Mouse (Mus musculus): ENCODE results near the gene Adamts18. TPM values are rescaled to one million over a fixed set of nuclear protein-coding genes. Genes with fewer than 3 reads are reported as not detected.
A peak's percentile ranks its signal among the peaks of the same experiment; 100 is the strongest.

The Adamts18 gene
- polyA plus RNA-seq, 1 experiment from 2014 or later = 0.68 TPM

GRCm38 (mm10) chr8:113665951-113666350, 182.6 kb downstream of the Adamts18 start:
- Histone ChIP-seq H3K4me2 (no peak overlapping the region), H3K27me3 (ENCODE audit: control insufficient read depth, insufficient read depth, low read length) (no peaks in the 10 kb centered on the region), H3K4me1 (ENCODE audit: control insufficient read depth, insufficient read depth, low read length) (no peaks in the 10 kb centered on the region), H3K9me3 (ENCODE audit: control insufficient read depth, low read length) (no peaks in the 10 kb centered on the region), H3K36me3 (ENCODE audit: control insufficient read depth, insufficient read depth, low read length) (no peaks in the 10 kb centered on the region), H3K4me3 (ENCODE audit: low read depth, low read length) (no peak overlapping the region), H3K27ac (ENCODE audit: low read depth, low read length) (no peak overlapping the region), H3K9ac (ENCODE audit: low read length) (no peak overlapping the region)
- DNase-seq (ENCODE audit: low spot score, missing footprints) (no peak), ATAC-seq (ENCODE audit: low FRiP score) (no peak)
- 80% methylated on average over 8 of the region's 8 CpGs for WGBS

- Histone ChIP-seq H3K4me1 (ENCODE audit: control insufficient read depth, insufficient read depth, low read length) (no peaks in the 10 kb centered on the region), H3K27ac (ENCODE audit: low read depth, low read length) (no peak overlapping the region), H3K4me3 (ENCODE audit: low read depth, low read length) (no peak overlapping the region), H3K9me3 (ENCODE audit: control insufficient read depth, low read length) (no peaks in the 10 kb centered on the region), H3K9ac (ENCODE audit: low read length) (no peak overlapping the region), H3K4me2 (no peak overlapping the region), H3K36me3 (ENCODE audit: control insufficient read depth, insufficient read depth, low read length) (no peaks in the 10 kb centered on the region), H3K27me3 (ENCODE audit: control insufficient read depth, insufficient read depth, low read length) (no peaks in the 10 kb centered on the region)
- WGBS = 54% methylated on average over 4 of the region's 4 CpGs
- ATAC-seq (ENCODE audit: low FRiP score) (peak; percentile 64), DNase-seq (ENCODE audit: low spot score, missing footprints) (no peak)
Observed at GRCm38 (mm10) chr8:113665036-113665435, 183.5 kb downstream of the Adamts18 start.

GRCm38 (mm10) chr8:113664544-113664943, 184.0 kb downstream of the Adamts18 start:
- H3K36me3 ChIP-seq (ENCODE audit: control insufficient read depth, insufficient read depth, low read length) = no peaks in the 10 kb centered on the region
- no peak overlapping the region for H3K9ac ChIP-seq (ENCODE audit: low read length)
- H3K9me3 ChIP-seq (ENCODE audit: control insufficient read depth, low read length) = no peaks in the 10 kb centered on the region
- H3K4me1 ChIP-seq (ENCODE audit: control insufficient read depth, insufficient read depth, low read length) = no peaks in the 10 kb centered on the region
- ATAC-seq (ENCODE audit: low FRiP score) (peak; percentile 90), DNase-seq (ENCODE audit: low spot score, missing footprints) (peak; percentile 98)
- no peak overlapping the region for H3K4me3 ChIP-seq (ENCODE audit: low read depth, low read length)
- no peak overlapping the region for H3K4me2 ChIP-seq
- no peaks in the 10 kb centered on the region for H3K27me3 ChIP-seq (ENCODE audit: control insufficient read depth, insufficient read depth, low read length)
- WGBS = 18% methylated on average over 2 of the region's 2 CpGs
- H3K27ac ChIP-seq (ENCODE audit: low read depth, low read length) = no peak overlapping the region

- no peak overlapping the region for H3K27ac ChIP-seq (ENCODE audit: low read depth, low read length)
- no peak overlapping the region for H3K4me3 ChIP-seq (ENCODE audit: low read depth, low read length)
- no peak for DNase-seq (ENCODE audit: low spot score, missing footprints)
- no peak overlapping the region for H3K9ac ChIP-seq (ENCODE audit: low read length)
- no peaks in the 10 kb centered on the region for H3K9me3 ChIP-seq (ENCODE audit: control insufficient read depth, low read length)
- no peaks in the 10 kb centered on the region for H3K36me3 ChIP-seq (ENCODE audit: control insufficient read depth, insufficient read depth, low read length)
- H3K4me2 ChIP-seq = no peak overlapping the region
- no peak for ATAC-seq (ENCODE audit: low FRiP score)
- H3K27me3 ChIP-seq (ENCODE audit: control insufficient read depth, insufficient read depth, low read length) = no peaks in the 10 kb centered on the region
- WGBS = 80% methylated on average over 1 of the region's 1 CpGs
- H3K4me1 ChIP-seq (ENCODE audit: control insufficient read depth, insufficient read depth, low read length) = no peaks in the 10 kb centered on the region
Observed at GRCm38 (mm10) chr8:113660128-113660527, 188.4 kb downstream of the Adamts18 start.

GRCm38 (mm10) chr8:113656681-113657298, 191.7 kb downstream of the Adamts18 start:
- no peaks in the 10 kb centered on the region for H3K36me3 ChIP-seq (ENCODE audit: control insufficient read depth, insufficient read depth, low read length)
- no peaks in the 10 kb centered on the region for H3K4me1 ChIP-seq (ENCODE audit: control insufficient read depth, insufficient read depth, low read length)
- 85% methylated on average over 11 of the region's 11 CpGs for WGBS
- no peaks in the 10 kb centered on the region for H3K27me3 ChIP-seq (ENCODE audit: control insufficient read depth, insufficient read depth, low read length)
- no peak overlapping the region for H3K27ac ChIP-seq (ENCODE audit: low read depth, low read length)
- ATAC-seq (ENCODE audit: low FRiP score) (no peak), DNase-seq (ENCODE audit: low spot score, missing footprints) (peak; percentile 78)
- H3K4me3 ChIP-seq (ENCODE audit: low read depth, low read length) = no peak overlapping the region
- H3K4me2 ChIP-seq = no peak overlapping the region
- no peak overlapping the region for H3K9ac ChIP-seq (ENCODE audit: low read length)
- H3K9me3 ChIP-seq (ENCODE audit: control insufficient read depth, low read length) = no peaks in the 10 kb centered on the region

GRCm38 (mm10) chr8:113656154-113656553, 192.4 kb downstream of the Adamts18 start:
- ATAC-seq (ENCODE audit: low FRiP score) (no peak), DNase-seq (ENCODE audit: low spot score, missing footprints) (no peak)
- Histone ChIP-seq H3K4me1 (ENCODE audit: control insufficient read depth, insufficient read depth, low read length) (no peaks in the 10 kb centered on the region), H3K4me2 (no peak overlapping the region), H3K27me3 (ENCODE audit: control insufficient read depth, insufficient read depth, low read length) (no peaks in the 10 kb centered on the region), H3K27ac (ENCODE audit: low read depth, low read length) (no peak overlapping the region), H3K9ac (ENCODE audit: low read length) (no peak overlapping the region), H3K36me3 (ENCODE audit: control insufficient read depth, insufficient read depth, low read length) (no peaks in the 10 kb centered on the region), H3K4me3 (ENCODE audit: low read depth, low read length) (no peak overlapping the region), H3K9me3 (ENCODE audit: control insufficient read depth, low read length) (no peaks in the 10 kb centered on the region)
- WGBS = 88% methylated on average over 5 of the region's 5 CpGs

- Histone ChIP-seq H3K27ac (ENCODE audit: low read depth, low read length) (no peak overlapping the region), H3K4me3 (ENCODE audit: low read depth, low read length) (no peak overlapping the region), H3K9me3 (ENCODE audit: control insufficient read depth, low read length) (no peaks in the 10 kb centered on the region), H3K4me2 (no peak overlapping the region), H3K9ac (ENCODE audit: low read length) (no peak overlapping the region), H3K36me3 (ENCODE audit: control insufficient read depth, insufficient read depth, low read length) (no peaks in the 10 kb centered on the region), H3K4me1 (ENCODE audit: control insufficient read depth, insufficient read depth, low read length) (no peaks in the 10 kb centered on the region), H3K27me3 (ENCODE audit: control insufficient read depth, insufficient read depth, low read length) (no peaks in the 10 kb centered on the region)
- no peak for DNase-seq (ENCODE audit: low spot score, missing footprints)
- ATAC-seq (ENCODE audit: low FRiP score) = no peak
- 63% methylated on average over 4 of the region's 4 CpGs for WGBS
Observed at GRCm38 (mm10) chr8:113653151-113653550, 195.4 kb downstream of the Adamts18 start.

GRCm38 (mm10) chr8:113652450-113652849, 196.1 kb downstream of the Adamts18 start:
- H3K9ac ChIP-seq (ENCODE audit: low read length) = no peak overlapping the region
- H3K27ac ChIP-seq (ENCODE audit: low read depth, low read length) = no peak overlapping the region
- H3K4me1 ChIP-seq (ENCODE audit: control insufficient read depth, insufficient read depth, low read length) = no peaks in the 10 kb centered on the region
- no peaks in the 10 kb centered on the region for H3K9me3 ChIP-seq (ENCODE audit: control insufficient read depth, low read length)
- no peak overlapping the region for H3K4me2 ChIP-seq
- no peaks in the 10 kb centered on the region for H3K27me3 ChIP-seq (ENCODE audit: control insufficient read depth, insufficient read depth, low read length)
- WGBS = 84% methylated on average over 12 of the region's 12 CpGs
- H3K4me3 ChIP-seq (ENCODE audit: low read depth, low read length) = no peak overlapping the region
- DNase-seq (ENCODE audit: low spot score, missing footprints) (no peak), ATAC-seq (ENCODE audit: low FRiP score) (no peak)
- H3K36me3 ChIP-seq (ENCODE audit: control insufficient read depth, insufficient read depth, low read length) = no peaks in the 10 kb centered on the region

Data from midbrain, embryonic 11.5 days (tissue).